Comparison of ENCODE assay signal across 8 mouse cellular contexts in genomic region chr12:69485652-69486651, GRCm38 (mm10).
DNase-seq lines count a peak whose midpoint lies in the region; ATAC-seq and TF ChIP-seq lines count a peak whose summit lies in the region.

No protein-coding gene starts in this region.

- DNase-seq in gastrocnemius, adult 2 months, result peak; percentile 40
- DNase-seq in gastrocnemius, postnatal 36 days, result no peak
- DNase-seq in heart, embryonic 10.5 days (ENCODE audit: low spot score), result no peak
- peak; percentile 29 to 52 for DNase-seq in kidney, adult 8-10 months
- DNase-seq in lung, postnatal 10 days, result peak; percentile 77

- WGBS in heart, embryonic 10.5 days, result 33% methylated on average over 14 of the region's 14 CpGs

- peaks cover 8% of the 10 kb centered on the region for H3K4me1 ChIP-seq in brown adipose tissue, adult 24 weeks (ENCODE audit: control insufficient read depth, insufficient read depth, insufficient read length, low read length)
- peaks cover 12% of the 10 kb centered on the region for H3K4me1 ChIP-seq in heart, embryonic 10.5 days

- H3K27me3 ChIP-seq in heart, embryonic 10.5 days (ENCODE audit: insufficient read depth, poor library complexity, severe bottlenecking), result no peaks in the 10 kb centered on the region

- H3K27ac ChIP-seq in gastrocnemius, adult 2 months, result peak overlapping the region; percentile 79
- peak overlapping the region; percentile 97 for H3K27ac ChIP-seq in brown adipose tissue, adult 24 weeks (replicated peaks; ENCODE audit: low read depth, low read length)
- H3K27ac ChIP-seq in heart, embryonic 10.5 days, result peak overlapping the region; percentile 24; the same call in 1 of the 2 replicates

- H3K36me3 ChIP-seq in heart, embryonic 10.5 days, result no peaks in the 10 kb centered on the region

- TF ChIP-seq CTCF in gastrocnemius, adult 2 months (IDR thresholded peaks at IDR 0.05), result no peak

- ATAC-seq in neutrophil, adult 5-6 weeks (ENCODE audit: extremely low read depth, insufficient number of reproducible peaks, low FRiP score, poor library complexity, severe bottlenecking), result peak; percentile 94
- ATAC-seq in erythroblast, adult 5-6 weeks (replicated peaks; ENCODE audit: low FRiP score, poor library complexity, severe bottlenecking), result no peak

- peak overlapping the region; percentile 43 for H3K4me3 ChIP-seq in gastrocnemius, adult 2 months
- peak overlapping the region; percentile 27 for H3K4me3 ChIP-seq in brown adipose tissue, adult 24 weeks (ENCODE audit: insufficient read depth, low read depth, low read length)
- peak overlapping the region; percentile 37 for H3K4me3 ChIP-seq in heart, embryonic 10.5 days

- intact Hi-C loops in gastrocnemius, adult 2 months (cut with DNase I), result no loop called here
- intact Hi-C loops in gastrocnemius, postnatal 36 days (cut with DNase I), result no loop called here

- no peaks in the 10 kb centered on the region for H3K9me3 ChIP-seq in heart, embryonic 10.5 days

Comparison
In these comparisons a context has a peak if more than half of its experiments do, and no peak if none do; other contexts are left out.
1. DNase-seq: peak in gastrocnemius, adult 2 months (single experiment), kidney, adult 8-10 months (2 of 2) and lung, postnatal 10 days (single experiment); none in gastrocnemius, postnatal 36 days (0 of 2) and heart, embryonic 10.5 days (single experiment).
2. H3K27ac ChIP-seq: peak in every context shown above with its lines; median percentile 97 in brown adipose tissue, adult 24 weeks; 79 in gastrocnemius, adult 2 months; 24 in heart, embryonic 10.5 days.
3. Peak in every context shown above with its lines, with median percentiles within 50 percentile points of each other: H3K4me3 ChIP-seq.